ENCODE assay signal across 7 mouse cellular contexts in genomic region chr2:91487295-91487694, GRCm38 (mm10). TPM values are rescaled to one million over a fixed set of nuclear protein-coding genes. Genes with fewer than 3 reads are reported as not detected.
DNase-seq lines count a peak whose midpoint lies in the region; ATAC-seq and TF ChIP-seq lines count a peak whose summit lies in the region.
"Not testable (repeated sequence)": the region's sequence is repeated elsewhere in the genome, so short reads cannot be mapped to it uniquely, and the experiment has no call there.

No protein-coding gene starts in this region.

- H3K4me3 ChIP-seq in forebrain, postnatal 0 days (ENCODE audit: low read depth, low read length); intestine, postnatal 0 days (ENCODE audit: low read depth, low read length); left cerebral cortex, adult 2 months; thymus, adult 2 months (ENCODE audit: control insufficient read depth, insufficient read depth, low read length): not testable (repeated sequence)

- WGBS in forebrain, postnatal 0 days: 50% methylated on average over 2 of the region's 3 CpGs
- 61% methylated on average over 2 of the region's 3 CpGs for WGBS in intestine, postnatal 0 days
- 35% methylated on average over 3 of the region's 3 CpGs for WGBS in thymus, adult 2 months

- H3K9me3 ChIP-seq in forebrain, postnatal 0 days (ENCODE audit: low read length); intestine, postnatal 0 days (ENCODE audit: control insufficient read depth): not testable (repeated sequence)

- H3K4me2 ChIP-seq in forebrain, postnatal 0 days (ENCODE audit: low read depth); intestine, postnatal 0 days (replicated peaks; ENCODE audit: low read depth): not testable (repeated sequence)

- intact Hi-C loops in left cerebral cortex, adult 2 months (cut with DNase I): not testable (repeated sequence)

- H3K9ac ChIP-seq in forebrain, postnatal 0 days; intestine, postnatal 0 days (ENCODE audit: low read depth, low read length): not testable (repeated sequence)

- not testable (repeated sequence) for H3K27me3 ChIP-seq in forebrain, postnatal 0 days (ENCODE audit: insufficient read depth, low read length); intestine, postnatal 0 days (replicated peaks; ENCODE audit: control insufficient read depth, insufficient read depth, low read length); thymus, adult 2 months (ENCODE audit: control insufficient read depth, insufficient read depth, low read length)

- TF ChIP-seq CTCF in forebrain, postnatal 0 days (IDR thresholded peaks at IDR 0.05; ENCODE audit: low read depth): peak; percentile 43
- TF ChIP-seq CTCF in intestine, postnatal 0 days (IDR thresholded peaks at IDR 0.05; ENCODE audit: low read depth): peak; percentile 58
- peak; percentile 58 for TF ChIP-seq CTCF in left cerebral cortex, adult 2 months (IDR thresholded peaks at IDR 0.05)
- not testable (repeated sequence) for TF ChIP-seq CTCF in thymus, adult 2 months (IDR thresholded peaks at IDR 0.05; ENCODE audit: borderline replicate concordance, control insufficient read depth, extremely low read depth, insufficient read depth, low read length, poor library complexity)

- not testable (repeated sequence) for TF ChIP-seq POLR2A in thymus, adult 2 months (IDR thresholded peaks at IDR 0.05; ENCODE audit: control insufficient read depth, extremely low read depth, insufficient read depth, low read length, poor library complexity)

- DNase-seq in adrenal gland, postnatal 14 days: peak; percentile 46
- not testable (repeated sequence) for DNase-seq in forebrain, postnatal 0 days; left cerebral cortex, adult 2 months (ENCODE audit: extremely low spot score in 1 of 2, low spot score in 2 of 2)
- DNase-seq in kidney, postnatal 14 days: peak; percentile 54
- peak; percentile 46 for DNase-seq in lung, postnatal 14 days
- peak; percentile 23 for DNase-seq in thymus, adult 2 months

- H3K27ac ChIP-seq in forebrain, postnatal 0 days (ENCODE audit: low read depth, low read length); intestine, postnatal 0 days (ENCODE audit: low read depth, low read length); left cerebral cortex, adult 2 months; thymus, adult 2 months (ENCODE audit: control insufficient read depth, insufficient read depth, low read length): not testable (repeated sequence)

- not testable (repeated sequence) for H3K36me3 ChIP-seq in forebrain, postnatal 0 days (ENCODE audit: insufficient read depth); thymus, adult 2 months (ENCODE audit: control insufficient read depth, insufficient read depth, low read length)
- H3K36me3 ChIP-seq in intestine, postnatal 0 days (ENCODE audit: control insufficient read depth, insufficient read depth): peaks cover 73% of the 10 kb centered on the region

- not testable (repeated sequence) for H3K4me1 ChIP-seq in forebrain, postnatal 0 days (ENCODE audit: insufficient read depth); intestine, postnatal 0 days (replicated peaks; ENCODE audit: control insufficient read depth, insufficient read depth, low read length); thymus, adult 2 months (replicated peaks; ENCODE audit: control insufficient read depth, insufficient read depth, low read length)

- ATAC-seq in forebrain, postnatal 0 days; intestine, postnatal 0 days: not testable (repeated sequence)

RNA-seq across cellular contexts. Expression of gene Lrp4, which starts 30.0 kb away (rescaled TPM):
- total RNA-seq in adrenal gland, postnatal 14 days (2021): 5.2 and 5.3 TPM in 2 replicates
- 12.0 and 13.7 TPM in 2 replicates for total RNA-seq in forebrain, postnatal 0 days (2014; rRNA removed)
- polyA plus RNA-seq in forebrain, postnatal 0 days (2015; fragmentation: Nextera tagmentation; extraction: Ambion mirVana): 2.8 and 4.1 TPM in 2 replicates
- 4.9 and 5.4 TPM in 2 replicates for polyA plus RNA-seq in intestine, postnatal 0 days (2015; fragmentation: Nextera tagmentation; extraction: Ambion mirVana)
- total RNA-seq in left cerebral cortex, adult 2 months (2021): 10 to 100 TPM; 25.3 to 27.3 TPM
- 3.1 and 3.7 TPM in 2 replicates for polyA plus RNA-seq in thymus, adult 2 months (2012; rRNA removed)

RNA-seq across cellular contexts. Expression of gene Ckap5, which starts 39.3 kb away (rescaled TPM):
- 45.3 and 52.8 TPM in 2 replicates for total RNA-seq in adrenal gland, postnatal 14 days (2021)
- total RNA-seq in forebrain, postnatal 0 days (2014; rRNA removed): 119 and 142 TPM in 2 replicates
- 66.1 and 103 TPM in 2 replicates for polyA plus RNA-seq in forebrain, postnatal 0 days (2015; fragmentation: Nextera tagmentation; extraction: Ambion mirVana)
- polyA plus RNA-seq in intestine, postnatal 0 days (2015; fragmentation: Nextera tagmentation; extraction: Ambion mirVana): 17.0 and 19.3 TPM in 2 replicates
- total RNA-seq in left cerebral cortex, adult 2 months (2021): 100 to 1,000 TPM; 120 to 134 TPM
- 20.9 and 24.0 TPM in 2 replicates for polyA plus RNA-seq in thymus, adult 2 months (2012; rRNA removed)

RNA-seq across cellular contexts. Expression of gene 1110051M20Rik, which starts 42.8 kb away (rescaled TPM):
- total RNA-seq in adrenal gland, postnatal 14 days (2021): 14.9 TPM in 2 replicates
- total RNA-seq in forebrain, postnatal 0 days (2014; rRNA removed): 127 and 147 TPM in 2 replicates
- 165 and 182 TPM in 2 replicates for polyA plus RNA-seq in forebrain, postnatal 0 days (2015; fragmentation: Nextera tagmentation; extraction: Ambion mirVana)
- 13.5 and 15.6 TPM in 2 replicates for polyA plus RNA-seq in intestine, postnatal 0 days (2015; fragmentation: Nextera tagmentation; extraction: Ambion mirVana)
- 100 to 1,000 TPM in 1 of 2 experiments, 10 to 100 TPM in 1; 90.6 to 107 TPM for total RNA-seq in left cerebral cortex, adult 2 months (2021)
- polyA plus RNA-seq in thymus, adult 2 months (2012; rRNA removed): 10.3 and 11.9 TPM in 2 replicates
